Mouse (Mus musculus) heart, adult 2 months (tissue): ENCODE data around the gene Sh3tc1.

Experiments
- CTCF ChIP-seq: fragments of 200-600 bp; IDR thresholded peaks from 2 replicates; pipeline ENCODE4 v1.8.1; 2022; ENCODE audit warnings: antibody characterized with exemption, mild to moderate bottlenecking, moderate library complexity
- POLR2A ChIP-seq: fragments of 200-500 bp; IDR thresholded peaks from 2 replicates; pipeline ENCODE4 v1.6.1; 2011; ENCODE audit warnings: mild to moderate bottlenecking, low read depth, low read length, control low read depth; ENCODE audit not compliant: insufficient read depth

GRCm38 (mm10) chr5:35703183-35703582, 36.6 kb downstream of the Sh3tc1 start:
- TF ChIP-seq CTCF (no peak), POLR2A (no peak)
